Mouse (Mus musculus) cortical plate, adult 2 months (tissue): ENCODE results near the gene Msh4. TPM values are rescaled to one million over a fixed set of nuclear protein-coding genes. Genes with fewer than 3 reads are reported as not detected.
"Not testable (repeated sequence)": the region's sequence is repeated elsewhere in the genome, so short reads cannot be mapped to it uniquely, and the experiment has no call there.

Experiments
- H3K27ac ChIP-seq: fragments of 200-500 bp; 2 replicates; pipeline ENCODE4 v1.5.1; 2012; ENCODE audit warnings: low read length, control low read depth, inconsistent platforms; ENCODE audit not compliant: insufficient read depth
- H3K4me1 ChIP-seq: fragments of 200-500 bp; 2 replicates; pipeline ENCODE4 v1.6.1; 2011; ENCODE audit warnings: low read length; ENCODE audit not compliant: control insufficient read depth, insufficient read depth
- H3K4me3 ChIP-seq: fragments of 200-500 bp; 2 replicates; pipeline ENCODE4 v1.5.1; 2011; ENCODE audit warnings: mild to moderate bottlenecking, low read length, control low read depth; ENCODE audit not compliant: insufficient read depth
- CTCF ChIP-seq: fragments of 200-500 bp; IDR thresholded peaks from 2 replicates; pipeline ENCODE4 v1.5.1; 2011; ENCODE audit warnings: mild to moderate bottlenecking, control low read depth, low read length; ENCODE audit not compliant: insufficient read depth; ENCODE audit errors: extremely low read depth
- POLR2A ChIP-seq: fragments of 200-500 bp; IDR thresholded peaks from 2 replicates; pipeline ENCODE4 v1.6.1; 2011; ENCODE audit warnings: mild to moderate bottlenecking, low read length, control low read depth; ENCODE audit not compliant: insufficient read depth; ENCODE audit errors: extremely low read depth
- polyA plus RNA-seq: library from polyadenylated mRNA; depleted of rRNA; stranded (reverse); fragments of >200 nt; gene quantifications from 2 replicates; pipeline ENCODE4 v1.2.3, GENCODE M21; 2012

Gene Msh4
- polyA plus RNA-seq, 1 experiment: 0.08 TPM

GRCm38 (mm10) chr3:153834071-153834470 is 71.9 kb downstream of the Msh4 start:
- Histone ChIP-seq H3K4me1 (no peaks in the 10 kb centered on the region), H3K4me3 (no peak overlapping the region), H3K27ac (no peak overlapping the region)
- no peak for TF ChIP-seq POLR2A
- no peak for TF ChIP-seq CTCF

- TF ChIP-seq POLR2A: no peak
- TF ChIP-seq CTCF: no peak
- Histone ChIP-seq H3K4me1 (no peaks in the 10 kb centered on the region), H3K4me3 (no peak overlapping the region), H3K27ac (no peak overlapping the region)
These were observed 73.3 kb downstream of the Msh4 start for GRCm38 (mm10) chr3:153832654-153832945.

- Histone ChIP-seq H3K27ac (no peak overlapping the region), H3K4me1 (no peaks in the 10 kb centered on the region), H3K4me3 (no peak overlapping the region)
- no peak for TF ChIP-seq POLR2A
These were observed 73.9 kb downstream of the Msh4 start for GRCm38 (mm10) chr3:153831873-153832653.

- Histone ChIP-seq H3K27ac (no peak overlapping the region), H3K4me3 (no peak overlapping the region), H3K4me1 (no peaks in the 10 kb centered on the region)
- TF ChIP-seq CTCF: peak; percentile 52
- no peak for TF ChIP-seq POLR2A
These were observed 74.7 kb downstream of the Msh4 start for GRCm38 (mm10) chr3:153831014-153831872.

GRCm38 (mm10) chr3:153829788-153830187 is 76.2 kb downstream of the Msh4 start:
- not testable (repeated sequence) for H3K4me1 ChIP-seq, H3K4me3 ChIP-seq, H3K27ac ChIP-seq

- no peaks in the 10 kb centered on the region for H3K4me1 ChIP-seq
- no peak for TF ChIP-seq POLR2A
- TF ChIP-seq CTCF: no peak
- no peak overlapping the region for H3K27ac ChIP-seq
- H3K4me3 ChIP-seq: no peak overlapping the region
These were observed 79.3 kb downstream of the Msh4 start for GRCm38 (mm10) chr3:153826616-153827015.

- Histone ChIP-seq H3K4me1 (no peaks in the 10 kb centered on the region), H3K4me3 (no peak overlapping the region), H3K27ac (no peak overlapping the region)
- TF ChIP-seq POLR2A (no peak), CTCF (no peak)
These were observed 80.7 kb downstream of the Msh4 start for GRCm38 (mm10) chr3:153825197-153825596.

- Histone ChIP-seq H3K4me1 (no peaks in the 10 kb centered on the region), H3K27ac (no peak overlapping the region), H3K4me3 (no peak overlapping the region)
- TF ChIP-seq CTCF: no peak
- TF ChIP-seq POLR2A: no peak
These were observed 82.0 kb downstream of the Msh4 start for GRCm38 (mm10) chr3:153823671-153824515.

- TF ChIP-seq CTCF: no peak
- TF ChIP-seq POLR2A: no peak
- H3K4me3 ChIP-seq: no peak overlapping the region
These were observed 86.5 kb downstream of the Msh4 start for GRCm38 (mm10) chr3:153819438-153819837.

More at GRCm38 (mm10) chr3:153819438-153819837, 86.5 kb downstream of the Msh4 start:
- no peak overlapping the region for H3K27ac ChIP-seq
- no peaks in the 10 kb centered on the region for H3K4me1 ChIP-seq
